Mouse (Mus musculus) liver, embryonic 15.5 days (tissue): ENCODE measurements around the gene Clpp. TPM values are rescaled to one million over a fixed set of nuclear protein-coding genes. Genes with fewer than 3 reads are reported as not detected.

Experiments
- ATAC-seq: fragments of 200-750 bp; cut with Nextera tagmentation; 2 replicates; pipeline ENCODE4 v1.8.0; 2017; ENCODE audit warnings: moderate number of reproducible peaks, mild to moderate bottlenecking, moderate library complexity; ENCODE audit not compliant: insufficient read depth
- H3K27ac ChIP-seq: fragments of 300-500 bp; sonication (generic); replicated peaks from 2 replicates; pipeline ENCODE4 v1.5.1; 2015; ENCODE audit warnings: mild to moderate bottlenecking, inconsistent platforms
- H3K27me3 ChIP-seq: fragments of 300-500 bp; sonication (generic); 2 replicates; pipeline ENCODE4 v1.6.1; 2015; ENCODE audit warnings: mild to moderate bottlenecking, inconsistent platforms
- H3K36me3 ChIP-seq: fragments of 300-500 bp; sonication (generic); replicated peaks from 2 replicates; pipeline ENCODE4 v1.6.1; 2015; ENCODE audit warnings: moderate library complexity, mild to moderate bottlenecking, inconsistent platforms
- H3K4me1 ChIP-seq: fragments of 300-500 bp; sonication (generic); replicated peaks from 2 replicates; pipeline ENCODE4 v1.6.1; 2015; ENCODE audit warnings: inconsistent platforms
- H3K4me2 ChIP-seq: fragments of 300-500 bp; sonication (generic); 2 replicates; pipeline ENCODE4 v1.6.1; 2015; ENCODE audit warnings: moderate library complexity, mild to moderate bottlenecking, inconsistent platforms
- H3K4me3 ChIP-seq: fragments of 300-500 bp; sonication (generic); replicated peaks from 2 replicates; pipeline ENCODE4 v1.5.1; 2015; ENCODE audit warnings: mild to moderate bottlenecking, inconsistent platforms
- H3K9ac ChIP-seq: fragments of 300-500 bp; sonication (generic); 2 replicates; pipeline ENCODE4 v1.6.1; 2015; ENCODE audit warnings: moderate library complexity, mild to moderate bottlenecking, inconsistent platforms
- H3K9me3 ChIP-seq: fragments of 300-500 bp; sonication (generic); replicated peaks from 2 replicates; pipeline ENCODE4 v1.6.1; 2016; ENCODE audit warnings: inconsistent platforms
- WGBS: fragments of 180-500 bp; shearing (Covaris S2); methylation state at CpG from one replicate; pipeline ENCODE4 v1.1.7; 2015; ENCODE audit warnings: mixed read lengths; ENCODE audit not compliant: insufficient replicate concordance; 5-methylcytosine and 5-hydroxymethylcytosine counted together
- polyA plus RNA-seq: library from polyadenylated mRNA; unstranded; fragments of >200 nt; fragmentation: Nextera tagmentation; extraction: Ambion mirVana; gene quantifications from 2 replicates; pipeline ENCODE4 v1.2.1, GENCODE M21; 2015

The Clpp gene
- polyA plus RNA-seq, 1 experiment from 2014 or later = 67.8 TPM

DNA sequence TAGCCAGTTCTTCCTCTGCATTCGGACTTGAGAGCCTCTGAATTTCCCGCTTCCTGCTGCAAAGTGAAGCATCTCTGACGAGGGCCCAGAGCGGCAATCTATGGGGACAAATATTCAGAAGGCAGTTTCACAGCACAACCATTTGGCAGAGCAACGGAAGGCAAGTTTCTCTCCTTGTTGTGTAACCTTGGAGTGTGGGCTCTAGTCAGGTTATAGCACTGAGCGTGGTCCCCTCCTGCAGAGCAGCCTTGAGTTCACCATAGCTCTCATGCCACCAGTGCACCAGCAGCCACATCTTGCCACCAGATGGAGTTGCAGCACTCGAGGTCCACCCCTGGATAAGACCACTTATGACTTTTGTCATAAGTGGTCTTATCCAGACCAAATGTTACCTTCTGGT, 1.7 kb upstream of the Clpp start:
- Histone ChIP-seq H3K27me3 (no peaks in the 10 kb centered on the region), H3K36me3 (peaks cover 18% of the 10 kb centered on the region), H3K4me1 (peaks cover 24% of the 10 kb centered on the region), H3K27ac (no peak overlapping the region), H3K4me2 (no peak overlapping the region), H3K9me3 (no peaks in the 10 kb centered on the region), H3K4me3 (no peak overlapping the region), H3K9ac (no peak overlapping the region)
- WGBS = 70% methylated on average over 7 of the region's 7 CpGs
- no peak for ATAC-seq

DNA sequence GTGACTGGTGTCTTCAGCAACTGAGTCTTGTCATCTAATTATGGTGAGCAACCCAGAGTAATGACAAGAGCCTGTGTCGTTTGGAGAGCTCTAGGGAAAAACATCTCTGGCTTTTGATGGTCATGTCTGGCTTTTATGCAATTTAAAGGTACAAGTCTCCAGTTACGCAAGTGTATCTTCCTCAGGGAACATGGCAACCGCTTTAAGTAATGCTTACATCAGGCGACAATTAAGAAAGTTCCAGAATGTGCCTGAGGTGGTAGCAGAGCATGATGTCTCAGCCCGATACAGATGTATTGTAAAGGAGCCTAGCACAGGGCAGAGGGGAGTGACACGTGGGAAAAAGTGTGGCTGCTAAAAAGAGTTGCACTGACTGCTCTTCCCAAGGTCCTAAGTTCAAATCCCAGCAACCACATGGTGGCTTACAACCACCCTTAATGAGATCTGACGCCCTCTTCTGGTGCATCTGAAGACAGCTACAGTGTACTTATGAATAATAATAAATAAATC, 1.1 kb upstream of the Clpp start:
- peak overlapping the region; percentile 59; the same call in 1 of the 2 replicates for H3K9ac ChIP-seq

DNA sequence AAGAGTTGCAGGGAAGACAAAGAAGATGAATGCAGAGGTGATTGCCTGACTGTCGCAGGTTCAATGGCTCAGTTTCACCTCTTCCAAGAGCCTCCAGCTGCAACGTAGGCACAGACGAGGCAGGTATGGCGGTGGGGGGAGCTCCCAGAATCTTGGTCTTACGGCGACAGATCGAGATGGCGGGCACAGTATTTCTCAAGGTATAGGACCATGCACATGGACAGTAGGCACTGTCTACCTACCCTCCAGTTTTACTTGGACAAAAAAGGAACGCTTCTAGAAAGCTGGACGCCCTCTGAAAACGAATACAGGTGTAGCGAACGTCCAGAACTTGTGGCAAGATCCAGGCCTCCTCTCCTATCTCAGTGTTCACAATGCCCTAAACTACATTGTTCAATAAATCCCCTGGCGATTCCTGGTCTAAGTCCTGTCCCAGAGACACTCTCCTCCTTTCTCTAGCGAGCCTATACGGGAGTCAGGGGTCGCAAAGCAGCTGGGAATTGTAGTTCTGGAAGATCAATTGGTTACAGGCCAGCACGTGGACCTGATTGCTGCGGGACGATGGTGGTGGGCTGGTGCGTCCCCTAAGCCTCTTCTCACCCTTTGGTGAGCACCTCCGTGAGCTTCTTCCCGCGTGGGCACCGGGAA, 514 bp upstream of the Clpp start:
- Histone ChIP-seq H3K36me3 (peaks cover 30% of the 10 kb centered on the region), H3K4me3 (peak overlapping the region; percentile 77), H3K4me1 (peaks cover 24% of the 10 kb centered on the region), H3K9ac (peak overlapping the region; percentile 59), H3K4me2 (peak overlapping the region; percentile 88), H3K27ac (peak overlapping the region; percentile 69), H3K9me3 (no peaks in the 10 kb centered on the region), H3K27me3 (no peaks in the 10 kb centered on the region)
- WGBS = 2% methylated on average over 25 of the region's 25 CpGs
- ATAC-seq = peak; percentile 83

More for the DNA sequence above, 1.1 kb upstream of the Clpp start:
- H3K4me2 ChIP-seq = peak overlapping the region; percentile 88
- no peaks in the 10 kb centered on the region for H3K9me3 ChIP-seq
- ATAC-seq = no peak
- H3K4me3 ChIP-seq = peak overlapping the region; percentile 77
- H3K36me3 ChIP-seq = peaks cover 24% of the 10 kb centered on the region
- H3K27ac ChIP-seq = 0 out of 2 replicates have a peak overlapping the region, but pooled peaks have one; percentile 69
- H3K4me1 ChIP-seq = peaks cover 24% of the 10 kb centered on the region
- 63% methylated on average over 7 of the region's 7 CpGs for WGBS
- no peaks in the 10 kb centered on the region for H3K27me3 ChIP-seq

DNA sequence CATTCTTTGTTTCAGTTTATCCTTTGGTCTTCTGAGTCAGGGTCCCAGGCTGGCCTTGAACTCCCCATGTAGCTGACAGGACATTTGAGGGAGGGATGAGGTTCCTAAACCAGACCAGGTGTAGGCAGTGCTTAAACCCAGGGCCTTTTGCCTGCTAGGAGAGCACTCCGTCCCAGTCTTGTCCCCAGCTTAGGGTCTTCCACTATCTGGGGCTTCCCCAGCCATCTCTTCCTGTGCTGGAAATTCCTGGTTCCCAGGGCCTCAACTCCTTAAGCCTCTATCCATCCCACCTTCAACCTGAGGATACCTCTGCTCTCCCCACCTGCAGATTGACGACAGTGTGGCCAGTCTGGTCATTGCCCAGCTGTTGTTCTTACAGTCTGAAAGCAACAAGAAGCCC, 861 bp downstream of the Clpp start:
- no peak for ATAC-seq
- WGBS = 58% methylated on average over 2 of the region's 2 CpGs
- H3K27ac ChIP-seq = no peak overlapping the region
- H3K36me3 ChIP-seq = peaks cover 44% of the 10 kb centered on the region
- no peaks in the 10 kb centered on the region for H3K27me3 ChIP-seq
- H3K9ac ChIP-seq = peak overlapping the region; percentile 71
- H3K4me1 ChIP-seq = peaks cover 24% of the 10 kb centered on the region
- H3K4me3 ChIP-seq = peak overlapping the region; percentile 77
- H3K9me3 ChIP-seq = no peaks in the 10 kb centered on the region
- H3K4me2 ChIP-seq = peak overlapping the region; percentile 88

DNA sequence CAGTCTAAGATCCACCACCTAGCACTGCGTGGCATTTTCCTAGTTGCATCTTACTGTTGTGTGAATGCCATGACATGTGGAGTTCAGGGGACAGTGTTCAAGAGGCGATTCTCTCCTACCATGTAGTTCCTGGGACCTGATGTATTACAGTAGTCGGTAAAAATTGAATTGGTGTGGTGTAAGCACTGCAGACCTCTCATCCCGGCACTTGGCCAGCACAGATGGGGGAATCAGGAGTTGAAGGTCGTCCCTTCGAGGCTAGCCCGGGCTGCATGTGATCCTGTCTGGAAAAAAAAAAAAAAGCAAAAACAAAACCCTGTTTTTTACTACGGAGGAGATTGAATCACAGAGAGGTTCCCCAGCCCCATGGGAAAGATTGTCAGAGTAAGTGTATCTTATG, 4.9 kb downstream of the Clpp start:
- no peak overlapping the region for H3K4me2 ChIP-seq
- peaks cover 57% of the 10 kb centered on the region for H3K36me3 ChIP-seq
- H3K27ac ChIP-seq = no peak overlapping the region
- H3K27me3 ChIP-seq = no peaks in the 10 kb centered on the region
- WGBS = 78% methylated on average over 8 of the region's 8 CpGs
- no peak overlapping the region for H3K9ac ChIP-seq
- no peak overlapping the region for H3K4me3 ChIP-seq
- no peak for ATAC-seq
- no peaks in the 10 kb centered on the region for H3K9me3 ChIP-seq
- H3K4me1 ChIP-seq = peaks cover 34% of the 10 kb centered on the region

DNA sequence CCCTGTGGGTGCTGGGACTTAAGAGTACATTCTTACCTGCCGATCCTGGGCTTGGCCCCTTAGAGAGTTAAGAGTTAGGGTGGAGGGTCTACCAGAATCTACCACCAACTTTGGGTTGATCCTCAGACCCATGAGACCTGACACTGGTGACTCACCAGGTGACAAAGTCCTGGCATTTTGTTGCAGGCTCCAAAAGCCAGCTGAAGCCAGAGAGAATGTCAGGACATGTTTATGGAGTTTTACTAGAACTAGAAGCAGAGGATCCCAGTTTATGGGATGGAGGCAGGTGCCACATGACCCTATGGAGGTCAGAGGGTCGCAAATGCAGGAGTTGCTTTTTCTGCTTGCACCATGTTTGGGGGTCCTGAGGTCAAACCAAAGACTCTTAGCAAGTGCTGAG, 6.4 kb downstream of the Clpp start:
- Histone ChIP-seq H3K27ac (no peak overlapping the region), H3K9me3 (no peaks in the 10 kb centered on the region), H3K36me3 (peaks cover 57% of the 10 kb centered on the region), H3K9ac (0 out of 2 replicates have a peak overlapping the region, but pooled peaks have one; percentile 13), H3K4me1 (peaks cover 29% of the 10 kb centered on the region), H3K4me3 (peak overlapping the region; percentile 88), H3K4me2 (peak overlapping the region; percentile 89), H3K27me3 (no peaks in the 10 kb centered on the region)
- WGBS = 57% methylated on average over 2 of the region's 2 CpGs
- ATAC-seq = no peak

DNA sequence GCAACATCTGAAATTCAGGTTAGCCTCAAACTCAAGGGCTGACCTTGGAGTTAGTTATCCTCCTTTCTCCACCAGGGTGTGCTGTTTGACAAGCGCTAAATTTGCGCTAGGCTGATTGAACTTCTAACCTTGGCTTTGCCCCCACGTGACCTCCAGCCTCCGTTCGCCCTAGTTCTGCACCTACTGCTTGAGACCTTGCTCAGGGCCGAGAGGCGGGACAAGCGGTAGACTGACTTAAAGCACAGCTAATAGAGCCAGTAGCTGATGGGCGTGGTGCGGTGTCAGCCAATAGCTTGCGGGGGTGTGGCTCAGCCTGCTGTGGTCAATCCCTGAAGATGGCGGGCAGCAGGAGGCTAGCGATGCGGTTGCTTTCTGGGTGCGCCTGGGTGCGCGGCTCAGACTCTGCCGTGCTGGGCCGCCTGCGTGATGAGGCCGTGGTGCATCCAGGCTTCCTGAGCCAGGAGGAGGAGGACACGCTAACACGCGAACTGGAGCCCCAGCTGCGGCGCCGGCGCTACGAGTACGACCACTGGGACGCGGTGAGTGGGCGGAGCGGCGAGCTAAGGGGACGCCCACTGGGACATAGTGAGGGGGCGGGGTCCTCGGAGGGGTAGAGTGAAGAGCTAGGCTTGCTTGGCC, 7.0 kb downstream of the Clpp start, which contains the start of gene Alkbh7:
Alkbh7 (plus strand) TSS at position 311 of the 639 bp plus-strand sequence.
- Histone ChIP-seq H3K27ac (peak within 1 kb of the TSS; percentile 78), H3K9ac (peak within 1 kb of the TSS; percentile 72), H3K4me3 (peak within 1 kb of the TSS; percentile 88), H3K4me1 (peaks cover 30% of the 10 kb centered on the region), H3K36me3 (peaks cover 56% of the 10 kb centered on the region), H3K27me3 (no peaks in the 10 kb centered on the region), H3K4me2 (peak within 1 kb of the TSS; percentile 89), H3K9me3 (no peaks in the 10 kb centered on the region)
- under 1% methylated on average over 38 of the region's 38 CpGs for WGBS
- peak; percentile 99 for ATAC-seq

DNA sequence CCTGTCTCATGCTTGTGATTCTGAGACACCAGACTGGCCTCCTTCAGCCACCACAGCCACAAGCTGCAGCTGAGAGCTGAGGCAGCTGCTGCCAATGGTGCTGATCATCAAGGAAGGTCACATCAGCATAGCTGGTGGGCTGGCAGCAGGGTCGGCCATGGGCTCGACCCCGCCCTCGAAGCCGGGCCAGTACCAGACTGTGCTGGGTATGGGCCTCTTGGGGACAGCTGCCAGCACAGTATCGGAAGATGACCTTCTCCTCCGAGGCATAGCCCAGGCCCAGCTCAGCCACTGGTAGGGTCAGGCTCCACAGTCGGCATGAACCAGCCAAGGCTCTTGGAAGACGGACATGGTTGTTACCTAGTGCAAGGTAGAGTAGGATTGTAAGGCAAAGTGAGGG, 9.3 kb downstream of the Clpp start:
- Histone ChIP-seq H3K9ac (no peak overlapping the region), H3K9me3 (no peaks in the 10 kb centered on the region), H3K27ac (no peak overlapping the region), H3K4me2 (no peak overlapping the region), H3K4me3 (no peak overlapping the region), H3K36me3 (peaks cover 55% of the 10 kb centered on the region), H3K27me3 (no peaks in the 10 kb centered on the region), H3K4me1 (peaks cover 40% of the 10 kb centered on the region)
- 81% methylated on average over 9 of the region's 9 CpGs for WGBS
- ATAC-seq = no peak

DNA sequence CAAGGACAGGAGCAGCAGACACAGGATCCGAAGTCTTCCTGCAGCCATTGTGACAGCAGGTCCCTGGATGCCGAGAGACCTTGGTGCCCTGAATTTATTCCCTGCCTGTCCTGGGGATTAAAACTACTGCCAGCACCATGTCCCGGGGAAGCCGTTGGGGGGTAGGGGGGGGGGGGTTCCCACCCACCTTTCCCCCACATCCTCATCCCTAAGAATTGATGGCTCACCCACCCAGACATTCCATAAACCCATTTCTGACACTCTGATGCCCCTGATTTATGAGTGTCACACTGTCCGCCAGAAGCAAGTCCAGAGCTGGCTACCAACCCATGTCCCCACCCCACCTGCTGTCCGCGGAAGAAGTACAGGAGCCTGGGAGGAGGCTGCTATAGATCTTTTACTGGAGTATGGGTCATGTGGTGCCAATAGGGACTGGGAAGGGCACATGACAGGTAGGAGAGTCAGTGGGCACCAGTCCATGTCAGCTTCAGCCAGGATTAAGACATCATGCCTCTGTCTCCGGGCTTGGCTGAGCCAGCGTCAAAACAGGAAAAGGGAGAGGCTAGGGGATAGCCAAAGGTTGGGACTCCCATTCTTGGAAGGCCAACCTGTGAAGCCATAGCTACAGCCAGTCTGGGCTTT, 10.0 kb downstream of the Clpp start, which contains the start of gene Pspn:
Pspn (minus strand) TSS at position 51 of the 642 bp plus-strand sequence.
- no peak for ATAC-seq
- Histone ChIP-seq H3K27me3 (no peaks in the 10 kb centered on the region), H3K27ac (no peak within 1 kb of the TSS), H3K9me3 (no peaks in the 10 kb centered on the region), H3K36me3 (peaks cover 55% of the 10 kb centered on the region), H3K9ac (no peak within 1 kb of the TSS), H3K4me3 (no peak within 1 kb of the TSS), H3K4me1 (peaks cover 45% of the 10 kb centered on the region), H3K4me2 (no peak within 1 kb of the TSS)
- WGBS = 81% methylated on average over 9 of the region's 9 CpGs

DNA sequence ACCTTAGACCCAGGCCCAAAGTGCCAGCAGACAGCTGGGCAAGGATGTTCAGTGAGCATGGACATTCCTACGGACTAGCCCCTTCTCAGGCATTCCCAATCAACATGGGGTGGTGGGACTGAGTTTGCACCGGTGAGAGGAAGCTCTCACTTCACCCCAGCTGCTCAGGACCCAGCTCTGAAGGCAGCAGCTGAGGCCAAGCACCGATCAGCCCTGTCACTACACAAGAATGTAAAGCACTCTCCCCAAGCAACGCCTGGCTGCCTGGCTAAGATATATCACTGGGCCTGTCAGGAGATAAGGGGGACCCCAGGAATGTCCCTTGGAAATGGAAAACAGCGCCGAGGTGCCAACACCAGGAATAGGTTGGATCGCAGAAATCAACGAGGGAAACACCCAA, 11.1 kb downstream of the Clpp start:
- peaks cover 45% of the 10 kb centered on the region for H3K4me1 ChIP-seq
- H3K4me3 ChIP-seq = no peak overlapping the region
- no peaks in the 10 kb centered on the region for H3K9me3 ChIP-seq
- H3K27ac ChIP-seq = no peak overlapping the region
- no peak overlapping the region for H3K9ac ChIP-seq
- H3K36me3 ChIP-seq = peaks cover 55% of the 10 kb centered on the region
- ATAC-seq = no peak
- H3K27me3 ChIP-seq = no peaks in the 10 kb centered on the region
- WGBS = 61% methylated on average over 8 of the region's 8 CpGs
- no peak overlapping the region for H3K4me2 ChIP-seq

DNA sequence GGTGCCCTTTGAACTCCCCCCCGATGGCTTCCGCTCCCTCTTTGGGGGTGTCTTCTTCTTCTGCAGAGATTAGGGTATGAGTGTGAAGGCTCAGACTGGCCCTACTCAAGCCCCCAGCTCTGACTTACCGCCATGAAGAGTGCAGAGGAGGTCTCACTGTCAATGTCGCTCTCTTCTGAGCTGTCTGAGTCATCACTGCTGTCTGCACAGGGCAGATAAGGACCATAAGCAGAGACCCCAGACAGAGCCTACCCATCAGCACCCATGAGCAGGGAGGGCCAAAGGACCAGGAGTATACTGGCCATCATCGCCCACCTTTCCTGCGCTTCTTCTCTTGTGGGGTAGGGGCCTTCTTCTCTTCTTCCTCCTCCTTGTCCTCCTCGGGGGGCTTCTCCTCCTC, 13.9 kb downstream of the Clpp start:
- Histone ChIP-seq H3K4me1 (peaks cover 45% of the 10 kb centered on the region), H3K9me3 (no peaks in the 10 kb centered on the region), H3K36me3 (peaks cover 78% of the 10 kb centered on the region), H3K27ac (no peak overlapping the region; the same call in 1 of the 2 replicates), H3K4me3 (no peak overlapping the region), H3K27me3 (no peaks in the 10 kb centered on the region), H3K4me2 (no peak overlapping the region; the same call in 1 of the 2 replicates), H3K9ac (no peak overlapping the region; the same call in 1 of the 2 replicates)
- ATAC-seq = peak; percentile 63
- 54% methylated on average over 7 of the region's 7 CpGs for WGBS
